8 mouse cellular contexts compared by ENCODE assay signal in the genomic region with DNA sequence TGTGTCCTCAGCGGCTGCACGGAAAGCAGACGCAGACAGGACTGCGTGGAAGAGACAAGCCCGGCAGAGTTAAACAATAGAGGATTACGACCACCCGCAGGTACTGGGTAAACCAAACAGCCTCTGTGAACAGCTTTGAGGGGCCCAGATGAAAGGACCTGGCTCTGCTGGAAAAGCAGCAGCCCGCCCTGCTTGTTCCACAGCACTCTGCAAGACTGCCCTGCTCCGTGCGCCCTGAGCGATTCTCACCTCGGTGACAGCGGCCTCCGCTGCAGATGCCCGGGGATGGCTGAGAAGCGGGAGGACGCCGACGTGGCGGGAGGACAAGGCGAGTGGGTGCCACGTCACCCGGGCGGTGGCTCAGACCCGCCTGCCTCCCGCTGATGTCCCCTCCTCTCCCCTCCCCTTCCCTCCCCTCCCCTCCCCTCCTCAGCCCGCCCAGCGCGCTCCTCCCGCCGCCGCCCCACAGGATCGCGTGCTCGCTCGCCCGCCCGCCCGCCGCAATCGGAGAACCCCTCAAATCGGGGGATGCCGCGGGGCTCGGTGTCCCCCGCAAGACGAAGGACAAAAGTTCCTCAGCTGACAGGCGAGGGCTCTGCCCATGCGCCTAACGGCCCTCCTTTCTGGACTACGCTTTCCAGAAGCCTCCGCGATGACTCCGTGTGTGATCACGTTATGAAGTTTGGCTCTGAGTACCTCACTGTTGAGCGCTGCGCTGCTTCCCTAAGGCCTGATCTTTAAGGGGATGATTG. TPM values are rescaled to one million over a fixed set of nuclear protein-coding genes. Genes with fewer than 3 reads are reported as not detected.
DNase-seq lines count a peak whose midpoint lies in the region; ATAC-seq and TF ChIP-seq lines count a peak whose summit lies in the region.

A gene (minus strand): TSS at position 364 of the 752 bp plus-strand sequence.

- no peak within 1 kb of the TSS for H3K27ac ChIP-seq in ES-E14 (ENCODE audit: insufficient read depth, low read depth, low read length, poor library complexity, severe bottlenecking)
- H3K27ac ChIP-seq in forebrain, embryonic 16.5 days (ENCODE audit: low read length): peak within 1 kb of the TSS; percentile 80
- H3K27ac ChIP-seq in layer of hippocampus, adult 2 months: peak within 1 kb of the TSS; percentile 96

- H3K27me3 ChIP-seq in forebrain, embryonic 16.5 days (replicated peaks; ENCODE audit: control insufficient read depth, insufficient read depth, low read length): peaks cover 48% of the 10 kb centered on the region

- peak; percentile 90 for ATAC-seq in forebrain, embryonic 16.5 days

- peak within 1 kb of the TSS; percentile 29 for H3K9ac ChIP-seq in ES-E14 (ENCODE audit: insufficient read depth, low read depth, low read length, poor library complexity, severe bottlenecking)
- peak within 1 kb of the TSS; percentile 79 for H3K9ac ChIP-seq in forebrain, embryonic 16.5 days (replicated peaks; ENCODE audit: low read depth, low read length)

- H3K36me3 ChIP-seq in ES-E14 (ENCODE audit: control insufficient read depth, insufficient read depth, low read length, poor library complexity, severe bottlenecking): no peaks in the 10 kb centered on the region
- H3K36me3 ChIP-seq in forebrain, embryonic 16.5 days (ENCODE audit: control insufficient read depth, insufficient read depth): no peaks in the 10 kb centered on the region

- 0% methylated on average over 42 of the region's 57 CpGs for WGBS in forebrain, embryonic 16.5 days

- in situ Hi-C loops in ES-E14 (cut with MboI; ENCODE audit: low sequenced_read_pairs in 2 of 2, unreplicated experiment in 2 of 2): no loop called here

- no peaks in the 10 kb centered on the region for H3K9me3 ChIP-seq in ES-E14 (ENCODE audit: control insufficient read depth, insufficient read depth, low read depth, low read length)
- H3K9me3 ChIP-seq in forebrain, embryonic 16.5 days (ENCODE audit: control insufficient read depth, low read length): no peaks in the 10 kb centered on the region

- no peak for TF ChIP-seq CTCF in layer of hippocampus, adult 2 months (conservative IDR thresholded peaks at IDR 0.05)

- H3K4me3 ChIP-seq in ES-E14 (ENCODE audit: insufficient read depth in 1 of 2, low read depth in 1 of 2, low read length in 2 of 2, poor library complexity in 1 of 2, severe bottlenecking in 1 of 2): peak within 1 kb of the TSS; percentile 62 to 71
- peak within 1 kb of the TSS; percentile 68 for H3K4me3 ChIP-seq in forebrain, embryonic 16.5 days (replicated peaks; ENCODE audit: low read length)
- peak within 1 kb of the TSS; percentile 95 for H3K4me3 ChIP-seq in layer of hippocampus, adult 2 months

- no peaks in the 10 kb centered on the region for H3K4me1 ChIP-seq in ES-E14 (ENCODE audit: control insufficient read depth in 2 of 2, insufficient read depth in 2 of 2, low read length in 2 of 2, poor library complexity in 1 of 2)
- peaks cover 16% of the 10 kb centered on the region for H3K4me1 ChIP-seq in forebrain, embryonic 16.5 days (replicated peaks; ENCODE audit: control insufficient read depth, insufficient read depth, low read length)

- intact Hi-C loops in heart, postnatal 25 days (cut with DNase I): no loop called here

- H3K4me2 ChIP-seq in forebrain, embryonic 16.5 days (ENCODE audit: low read length): peak within 1 kb of the TSS; percentile 49

- DNase-seq in ES-E14 (ENCODE audit: low read depth, low spot score): peak; percentile 38
- DNase-seq in cerebellum, adult 11 months: peak; percentile 82
- peak; percentile 74 for DNase-seq in heart, postnatal 25 days (ENCODE audit: low spot score)
- DNase-seq in layer of hippocampus, adult 2 months (ENCODE audit: low spot score in 2 of 2): peak; percentile 79 to 84
- DNase-seq in lung, adult 18-20 months: peak; percentile 81 to 84
- DNase-seq in ovary, adult 18-20 months (ENCODE audit: low spot score): peak; percentile 82
- DNase-seq in thymus, postnatal 4 days: peak; percentile 57

TF ChIP-seq in ES-E14, 5 proteins besides CTCF, POLR2A, EP300 and RAD21:
- no peak for TF ChIP-seq ZNF384 (IDR thresholded peaks at IDR 0.05; ENCODE audit: low read depth, low read length)
- TF ChIP-seq HCFC1 (IDR thresholded peaks at IDR 0.05; ENCODE audit: borderline replicate concordance, insufficient read depth, low read length): no peak
- TF ChIP-seq ZC3H11A (IDR thresholded peaks at IDR 0.05; ENCODE audit: borderline replicate concordance, low read depth, low read length): no peak
- TF ChIP-seq MAFK (IDR thresholded peaks at IDR 0.05; ENCODE audit: insufficient read depth, low read depth, low read length): no peak
- no peak for TF ChIP-seq CHD2 (IDR thresholded peaks at IDR 0.05; ENCODE audit: low read depth, low read length)

RNA-seq across cellular contexts. Expression of the gene that starts here (rescaled TPM):
- total RNA-seq in ES-E14 (2012; rRNA removed): 0.16 and 0.89 TPM in 2 replicates
- 10.4 and 11.6 TPM in 2 replicates for polyA plus RNA-seq in forebrain, embryonic 16.5 days (2015; fragmentation: Nextera tagmentation; extraction: Ambion mirVana)
- 1 to 10 TPM; 5.1 to 5.2 TPM for total RNA-seq in heart, postnatal 25 days (2021)
- 10 to 100 TPM; 16.5 to 17.4 TPM for total RNA-seq in layer of hippocampus, adult 2 months (2021)

Comparison
In these comparisons a context has a peak if more than half of its experiments do, and no peak if none do; other contexts are left out.
1. Peak in DNase-seq, H3K4me3 ChIP-seq and H3K9ac ChIP-seq in ES-E14; RNA of the gene not detected or under 1 TPM.